Mouse (Mus musculus): Measurements from ENCODE around the gene Lifr.

GRCm38 (mm10) chr15:7154010-7154736 is 63.8 kb downstream of the Lifr start:
- no peak for TF ChIP-seq CTCF (IDR thresholded peaks at IDR 0.05; ENCODE audit: extremely low read depth, insufficient read length, insufficient replicate concordance, low read depth, low read length)
- TF ChIP-seq POLR2A (IDR thresholded peaks at IDR 0.05; ENCODE audit: low read depth, low read length), result no peak
